ENCODE assay signal across 8 mouse cellular contexts in genomic region chr2:13575926-13576325, GRCm38 (mm10). TPM values are rescaled to one million over a fixed set of nuclear protein-coding genes. Genes with fewer than 3 reads are reported as not detected.
DNase-seq lines count a peak whose midpoint lies in the region; ATAC-seq and TF ChIP-seq lines count a peak whose summit lies in the region.

No protein-coding gene starts in this region.

- peak overlapping the region; percentile 62 for H3K4me2 ChIP-seq in hindbrain, embryonic 11.5 days (replicated peaks; ENCODE audit: low read depth, low read length)
- H3K4me2 ChIP-seq in midbrain, embryonic 11.5 days, result peak overlapping the region; percentile 65

- ATAC-seq in hindbrain, embryonic 11.5 days (ENCODE audit: low FRiP score), result peak; percentile 39
- ATAC-seq in midbrain, embryonic 11.5 days (ENCODE audit: low FRiP score), result peak; percentile 56
- ATAC-seq in cerebellum, adult (ENCODE audit: insufficient number of reproducible peaks, low FRiP score, low TSS enrichment), result no peak

- 21% methylated on average over 6 of the region's 6 CpGs for WGBS in cerebellum, adult 2 months
- WGBS in embryonic facial prominence, embryonic 10.5 days, result 34% methylated on average over 6 of the region's 6 CpGs
- WGBS in hindbrain, embryonic 11.5 days, result 12% methylated on average over 6 of the region's 6 CpGs
- WGBS in midbrain, embryonic 11.5 days, result 7% methylated on average over 6 of the region's 6 CpGs

- H3K9ac ChIP-seq in hindbrain, embryonic 11.5 days (ENCODE audit: low read depth, low read length), result peak overlapping the region; percentile 78
- H3K9ac ChIP-seq in midbrain, embryonic 11.5 days (ENCODE audit: low read length), result peak overlapping the region; percentile 98

- DNase-seq in cerebellum, adult 9-10 months, result peak; percentile 7
- DNase-seq in cerebellum, adult 2 months, result no peak
- peak; percentile 19 for DNase-seq in embryonic facial prominence, embryonic 10.5 days (ENCODE audit: low spot score)
- peak; percentile 70 for DNase-seq in hindbrain, embryonic 11.5 days (ENCODE audit: low spot score)
- DNase-seq in midbrain, embryonic 11.5 days (ENCODE audit: low spot score, missing footprints), result no peak
- no peak for DNase-seq in urinary bladder, postnatal 25 days (ENCODE audit: low spot score)
- no peak for DNase-seq in natural killer cell, adult 2 months (ENCODE audit: low spot score in 2 of 2)

- no peaks in the 10 kb centered on the region for H3K9me3 ChIP-seq in embryonic facial prominence, embryonic 10.5 days
- no peaks in the 10 kb centered on the region for H3K9me3 ChIP-seq in hindbrain, embryonic 11.5 days (ENCODE audit: control insufficient read depth, low read length)
- no peaks in the 10 kb centered on the region for H3K9me3 ChIP-seq in midbrain, embryonic 11.5 days (ENCODE audit: control insufficient read depth, low read length)

- no peak for TF ChIP-seq POLR2A in cerebellum, adult 2 months (IDR thresholded peaks at IDR 0.05; ENCODE audit: borderline replicate concordance, insufficient read depth, low read length)

- no peak overlapping the region for H3K4me3 ChIP-seq in cerebellum, adult 2 months (replicated peaks; ENCODE audit: insufficient read depth, low read depth, low read length)
- peak overlapping the region; percentile 83 for H3K4me3 ChIP-seq in embryonic facial prominence, embryonic 10.5 days
- H3K4me3 ChIP-seq in hindbrain, embryonic 11.5 days (ENCODE audit: low read depth, low read length), result peak overlapping the region; percentile 92
- H3K4me3 ChIP-seq in midbrain, embryonic 11.5 days (ENCODE audit: low read depth, low read length), result peak overlapping the region; percentile 98

- peaks cover 8% of the 10 kb centered on the region for H3K4me1 ChIP-seq in cerebellum, adult 2 months (ENCODE audit: control insufficient read depth, insufficient read depth, low read length)
- peaks cover 31% of the 10 kb centered on the region for H3K4me1 ChIP-seq in embryonic facial prominence, embryonic 10.5 days
- peaks cover 4% of the 10 kb centered on the region for H3K4me1 ChIP-seq in hindbrain, embryonic 11.5 days (replicated peaks; ENCODE audit: control insufficient read depth, insufficient read depth, low read length)
- peaks cover 29% of the 10 kb centered on the region for H3K4me1 ChIP-seq in midbrain, embryonic 11.5 days (ENCODE audit: control insufficient read depth, insufficient read depth, low read length)

- no peak overlapping the region for H3K27ac ChIP-seq in cerebellum, adult 2 months (ENCODE audit: insufficient read depth, low read length)
- peak overlapping the region; percentile 94 for H3K27ac ChIP-seq in embryonic facial prominence, embryonic 10.5 days (replicated peaks)
- H3K27ac ChIP-seq in hindbrain, embryonic 11.5 days (ENCODE audit: low read depth, low read length), result peak overlapping the region; percentile 96
- H3K27ac ChIP-seq in midbrain, embryonic 11.5 days (ENCODE audit: low read depth, low read length), result peak overlapping the region; percentile 84

- peaks cover 2% of the 10 kb centered on the region; the same call in 1 of the 2 replicates for H3K27me3 ChIP-seq in cerebellum, adult 2 months (ENCODE audit: control insufficient read depth, insufficient read depth, low read length)
- peaks cover 12% of the 10 kb centered on the region; the same call in 1 of the 2 replicates for H3K27me3 ChIP-seq in embryonic facial prominence, embryonic 10.5 days (replicated peaks; ENCODE audit: low read depth, poor library complexity, severe bottlenecking)
- H3K27me3 ChIP-seq in hindbrain, embryonic 11.5 days (ENCODE audit: control insufficient read depth, insufficient read depth, low read length), result no peaks in the 10 kb centered on the region
- H3K27me3 ChIP-seq in midbrain, embryonic 11.5 days (ENCODE audit: control insufficient read depth, insufficient read depth, low read length), result no peaks in the 10 kb centered on the region

- TF ChIP-seq CTCF in cerebellum, adult 2 months (IDR thresholded peaks at IDR 0.05; ENCODE audit: borderline replicate concordance, insufficient read depth, low read depth, low read length), result no peak

- peaks cover 48% of the 10 kb centered on the region for H3K36me3 ChIP-seq in embryonic facial prominence, embryonic 10.5 days (replicated peaks)
- peaks cover 16% of the 10 kb centered on the region for H3K36me3 ChIP-seq in hindbrain, embryonic 11.5 days (ENCODE audit: control insufficient read depth, insufficient read depth, low read length)
- peaks cover 23% of the 10 kb centered on the region for H3K36me3 ChIP-seq in midbrain, embryonic 11.5 days (ENCODE audit: control insufficient read depth, insufficient read depth, low read length)

RNA-seq across cellular contexts. Expression of gene Vim, which starts 2.2 kb away (rescaled TPM):
- 227 and 287 TPM in 2 replicates for polyA plus RNA-seq in cerebellum, adult 2 months (2012; rRNA removed)
- 433 and 466 TPM in 2 replicates for polyA plus RNA-seq in embryonic facial prominence, embryonic 10.5 days (2016; fragmentation: Nextera tagmentation; extraction: Ambion mirVana)
- polyA plus RNA-seq in hindbrain, embryonic 11.5 days (2014; fragmentation: Nextera tagmentation; extraction: Ambion mirVana), result 1,373 and 1,430 TPM in 2 replicates
- 1,500 and 1,513 TPM in 2 replicates for polyA plus RNA-seq in midbrain, embryonic 11.5 days (2014; fragmentation: Nextera tagmentation; extraction: Ambion mirVana)

RNA-seq across cellular contexts. Expression of gene Trdmt1, which starts 31.5 kb away (rescaled TPM):
- 5.2 and 6.6 TPM in 2 replicates for polyA plus RNA-seq in cerebellum, adult 2 months (2012; rRNA removed)
- polyA plus RNA-seq in embryonic facial prominence, embryonic 10.5 days (2016; fragmentation: Nextera tagmentation; extraction: Ambion mirVana), result 7.5 TPM in 2 replicates
- 8.7 and 9.8 TPM in 2 replicates for polyA plus RNA-seq in hindbrain, embryonic 11.5 days (2014; fragmentation: Nextera tagmentation; extraction: Ambion mirVana)
- 9.6 and 12.7 TPM in 2 replicates for polyA plus RNA-seq in midbrain, embryonic 11.5 days (2014; fragmentation: Nextera tagmentation; extraction: Ambion mirVana)

Comparison
In these comparisons a context has a peak if more than half of its experiments do, and no peak if none do; other contexts are left out.
1. DNase-seq: peak in cerebellum, adult 9-10 months (single experiment), embryonic facial prominence, embryonic 10.5 days (single experiment) and hindbrain, embryonic 11.5 days (single experiment); none in cerebellum, adult 2 months (0 of 2), midbrain, embryonic 11.5 days (single experiment), urinary bladder, postnatal 25 days (single experiment) and natural killer cell, adult 2 months (0 of 2).